Mouse (Mus musculus) urinary bladder, postnatal 14 days (tissue): Measurements from ENCODE around the gene Gpsm3.

ENCODE experiments used
- DNase-seq: peaks from one replicate; pipeline ENCODE4 v3.0.0; 2021; ENCODE audit warnings: low spot score

Gene Gpsm3

GRCm38 (mm10) chr17:34603375-34604060 lies 13.9 kb downstream of the Gpsm3 start, which contains the start of gene Rnf5:
TSS of gene Rnf5 (minus strand) at chr17:34603690.
- DNase-seq: peak; percentile 100

- peak; percentile 99 for DNase-seq
Measured at GRCm38 (mm10) chr17:34604061-34604508, 14.5 kb downstream of the Gpsm3 start, which contains the start of gene Agpat1. TSS of gene Agpat1 (plus strand) at chr17:34604262.

GRCm38 (mm10) chr17:34604511-34605237 lies 15.1 kb downstream of the Gpsm3 start:
- peak; percentile 59 for DNase-seq

- DNase-seq: peak; percentile 98
Measured at GRCm38 (mm10) chr17:34605609-34606008, 16.0 kb downstream of the Gpsm3 start.

- DNase-seq: no peak
Measured at GRCm38 (mm10) chr17:34606186-34607039, 16.8 kb downstream of the Gpsm3 start.

GRCm38 (mm10) chr17:34607997-34608396 lies 18.4 kb downstream of the Gpsm3 start:
- peak; percentile 73 for DNase-seq

GRCm38 (mm10) chr17:34611050-34611449 lies 21.4 kb downstream of the Gpsm3 start:
- DNase-seq: no peak

- DNase-seq: no peak
Measured at GRCm38 (mm10) chr17:34613054-34613645, 23.5 kb downstream of the Gpsm3 start.

GRCm38 (mm10) chr17:34613830-34614229 lies 24.2 kb downstream of the Gpsm3 start:
- no peak for DNase-seq

- no peak for DNase-seq
Measured at GRCm38 (mm10) chr17:34615871-34616270, 26.3 kb downstream of the Gpsm3 start, which contains the start of gene Egfl8. TSS of gene Egfl8 (minus strand) at chr17:34615971.

- peak; percentile 79 for DNase-seq
Measured at GRCm38 (mm10) chr17:34618999-34619398, 29.4 kb downstream of the Gpsm3 start.

GRCm38 (mm10) chr17:34621006-34621405 lies 31.4 kb downstream of the Gpsm3 start:
- DNase-seq: no peak

GRCm38 (mm10) chr17:34623161-34623560 lies 33.6 kb downstream of the Gpsm3 start:
- no peak for DNase-seq

- DNase-seq: no peak
Measured at GRCm38 (mm10) chr17:34624981-34625380, 35.4 kb downstream of the Gpsm3 start.

GRCm38 (mm10) chr17:34626062-34626772 lies 36.6 kb downstream of the Gpsm3 start:
- DNase-seq: no peak

- no peak for DNase-seq
Measured at GRCm38 (mm10) chr17:34626773-34627092, 37.1 kb downstream of the Gpsm3 start.

- DNase-seq: peak; percentile 88
Measured at GRCm38 (mm10) chr17:34627093-34627942, 37.7 kb downstream of the Gpsm3 start.

GRCm38 (mm10) chr17:34627943-34628643 lies 38.5 kb downstream of the Gpsm3 start, which contains the start of gene Ppt2:
TSS of gene Ppt2 (minus strand) at chr17:34628510.
- peak; percentile 63 for DNase-seq

- no peak for DNase-seq
Measured at GRCm38 (mm10) chr17:34628644-34628967, 39.0 kb downstream of the Gpsm3 start.
